Mouse (Mus musculus) kidney, adult 2 months (tissue): ENCODE measurements at regions not wholly inside any gene's neighbourhood (a gene's known extent, or its start where the extent isn't known, plus 50 kb on each side); places are given as distances from the start of the nearest gene placed in this dataset.

Source experiments
- CTCF ChIP-seq: fragments of 200-500 bp; conservative IDR thresholded peaks from 2 replicates; pipeline ENCODE4 v1.5.1; 2011; ENCODE audit warnings: low read depth, mild to moderate bottlenecking, control low read depth, low read length, moderate library complexity, mixed read lengths; ENCODE audit not compliant: insufficient read depth, insufficient read length
- POLR2A ChIP-seq: fragments of 200-500 bp; IDR thresholded peaks from one replicate; pipeline ENCODE4 v1.6.1; 2011; ENCODE audit warnings: low read depth, low read length, control low read depth

DNA sequence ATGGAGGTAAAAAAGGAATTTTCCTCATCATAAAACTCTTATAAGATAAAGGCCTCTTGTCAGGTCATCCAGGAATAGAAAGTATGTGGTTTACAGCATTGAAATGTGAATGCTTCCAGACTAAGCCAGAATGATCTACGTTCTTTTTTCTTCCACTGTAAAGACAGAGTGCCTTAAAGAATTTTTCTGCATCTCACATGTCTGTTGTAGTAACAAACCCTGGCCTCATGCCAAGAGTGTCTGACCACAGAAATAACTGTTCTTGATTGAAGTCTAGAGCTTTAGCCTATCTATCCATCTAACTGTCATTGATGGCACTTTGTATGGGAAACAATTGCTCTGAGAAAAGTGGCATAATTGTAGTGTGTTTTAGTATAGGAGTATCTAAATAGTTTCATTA, 246.2 kb downstream of the Dnajb9 start:
- TF ChIP-seq CTCF (no peak), POLR2A (no peak)
